Mouse (Mus musculus): ENCODE measurements around the gene Zfp335. TPM values are rescaled to one million over a fixed set of nuclear protein-coding genes. Genes with fewer than 3 reads are reported as not detected.

The Zfp335 gene
- polyA plus RNA-seq, 1 experiment from 2014 or later: 8.0 TPM

- no peaks in the 10 kb centered on the region for H3K27me3 ChIP-seq (ENCODE audit: control insufficient read depth, insufficient read depth, low read length)
- H3K36me3 ChIP-seq (replicated peaks; ENCODE audit: control insufficient read depth, insufficient read depth, low read depth, low read length): peaks cover 28% of the 10 kb centered on the region
- H3K4me3 ChIP-seq (ENCODE audit: low read depth, low read length): no peak overlapping the region
- no peaks in the 10 kb centered on the region for H3K4me1 ChIP-seq (ENCODE audit: control insufficient read depth, insufficient read depth, low read length)
- DNase-seq (ENCODE audit: low spot score): no peak
- ATAC-seq (replicated peaks; ENCODE audit: insufficient number of reproducible peaks, low FRiP score, low TSS enrichment, low read depth): no peak
- 92% methylated on average over 7 of the region's 7 CpGs for WGBS
- H3K4me2 ChIP-seq (ENCODE audit: low read depth, low read length): no peak overlapping the region
- no peak overlapping the region for H3K27ac ChIP-seq (replicated peaks; ENCODE audit: low read depth, low read length)
- H3K9ac ChIP-seq (replicated peaks; ENCODE audit: low read length): no peak overlapping the region
- H3K9me3 ChIP-seq (replicated peaks; ENCODE audit: control insufficient read depth, low read length): no peaks in the 10 kb centered on the region
Measured at GRCm38 (mm10) chr2:164898008-164898407, 13.5 kb downstream of the Zfp335 start.

DNA sequence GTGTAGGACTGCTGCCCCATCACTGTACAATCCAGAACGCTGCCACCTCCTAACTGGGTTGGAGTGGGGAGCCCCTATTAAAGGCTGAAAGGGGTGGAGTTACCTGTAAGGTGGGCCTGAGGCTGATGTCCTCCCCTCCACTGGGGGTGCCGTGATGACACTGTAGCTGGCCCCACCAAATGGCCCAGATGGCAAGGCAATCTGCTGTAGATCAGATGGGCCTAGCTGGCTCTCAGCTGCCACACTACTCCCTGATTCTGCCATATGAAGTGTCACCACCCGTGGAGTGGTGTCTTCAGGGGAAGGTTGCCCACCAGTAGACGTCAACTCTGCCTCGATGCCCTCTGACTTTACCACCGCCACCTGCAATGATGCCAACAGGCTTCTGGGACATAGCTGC, 15.7 kb downstream of the Zfp335 start:
- Histone ChIP-seq H3K9ac (replicated peaks; ENCODE audit: low read length) (no peak overlapping the region), H3K36me3 (replicated peaks; ENCODE audit: control insufficient read depth, insufficient read depth, low read depth, low read length) (peaks cover 39% of the 10 kb centered on the region), H3K4me1 (ENCODE audit: control insufficient read depth, insufficient read depth, low read length) (no peaks in the 10 kb centered on the region), H3K4me3 (ENCODE audit: low read depth, low read length) (no peak overlapping the region), H3K4me2 (ENCODE audit: low read depth, low read length) (no peak overlapping the region), H3K27me3 (ENCODE audit: control insufficient read depth, insufficient read depth, low read length) (no peaks in the 10 kb centered on the region), H3K9me3 (replicated peaks; ENCODE audit: control insufficient read depth, low read length) (no peaks in the 10 kb centered on the region), H3K27ac (replicated peaks; ENCODE audit: low read depth, low read length) (no peak overlapping the region)
- DNase-seq (ENCODE audit: low spot score): no peak
- ATAC-seq (replicated peaks; ENCODE audit: insufficient number of reproducible peaks, low FRiP score, low TSS enrichment, low read depth): no peak
- WGBS: 96% methylated on average over 6 of the region's 6 CpGs

- H3K36me3 ChIP-seq (replicated peaks; ENCODE audit: control insufficient read depth, insufficient read depth, low read depth, low read length): peaks cover 41% of the 10 kb centered on the region
- no peak overlapping the region for H3K27ac ChIP-seq (replicated peaks; ENCODE audit: low read depth, low read length)
- 82% methylated on average over 1 of the region's 1 CpGs for WGBS
- H3K9me3 ChIP-seq (replicated peaks; ENCODE audit: control insufficient read depth, low read length): no peaks in the 10 kb centered on the region
- H3K9ac ChIP-seq (replicated peaks; ENCODE audit: low read length): no peak overlapping the region
- H3K4me1 ChIP-seq (ENCODE audit: control insufficient read depth, insufficient read depth, low read length): no peaks in the 10 kb centered on the region
- DNase-seq (ENCODE audit: low spot score) (no peak), ATAC-seq (replicated peaks; ENCODE audit: insufficient number of reproducible peaks, low FRiP score, low TSS enrichment, low read depth) (no peak)
- no peak overlapping the region for H3K4me3 ChIP-seq (ENCODE audit: low read depth, low read length)
- H3K27me3 ChIP-seq (ENCODE audit: control insufficient read depth, insufficient read depth, low read length): no peaks in the 10 kb centered on the region
- H3K4me2 ChIP-seq (ENCODE audit: low read depth, low read length): no peak overlapping the region
Measured at GRCm38 (mm10) chr2:164894644-164895043, 16.9 kb downstream of the Zfp335 start.

DNA sequence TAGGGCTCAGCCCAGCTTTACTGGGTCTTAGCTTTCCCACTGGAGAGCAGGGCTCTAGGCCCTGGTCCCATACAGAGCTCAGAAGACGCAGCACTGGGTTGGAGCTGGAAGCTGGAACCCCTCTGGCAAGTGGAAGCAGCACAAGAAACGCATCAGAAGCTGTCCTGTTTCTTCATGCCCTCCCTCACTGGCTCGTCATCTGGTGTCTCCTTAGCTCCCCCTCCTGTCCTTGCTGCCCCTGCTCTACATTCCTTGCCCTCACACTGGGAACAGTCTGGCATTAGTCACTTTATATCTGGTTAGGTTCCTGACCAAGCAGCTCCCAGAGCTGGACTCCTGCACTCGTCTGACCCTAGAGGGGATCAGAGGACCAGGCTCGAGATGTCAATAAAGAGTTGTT, 17.5 kb downstream of the Zfp335 start:
- H3K4me2 ChIP-seq (ENCODE audit: low read depth, low read length): no peak overlapping the region
- no peaks in the 10 kb centered on the region for H3K9me3 ChIP-seq (replicated peaks; ENCODE audit: control insufficient read depth, low read length)
- H3K4me3 ChIP-seq (ENCODE audit: low read depth, low read length): no peak overlapping the region
- H3K9ac ChIP-seq (replicated peaks; ENCODE audit: low read length): no peak overlapping the region
- H3K36me3 ChIP-seq (replicated peaks; ENCODE audit: control insufficient read depth, insufficient read depth, low read depth, low read length): peaks cover 41% of the 10 kb centered on the region
- no peaks in the 10 kb centered on the region for H3K4me1 ChIP-seq (ENCODE audit: control insufficient read depth, insufficient read depth, low read length)
- WGBS: 66% methylated on average over 5 of the region's 5 CpGs
- no peak for DNase-seq (ENCODE audit: low spot score)
- no peak overlapping the region for H3K27ac ChIP-seq (replicated peaks; ENCODE audit: low read depth, low read length)
- no peak for ATAC-seq (replicated peaks; ENCODE audit: insufficient number of reproducible peaks, low FRiP score, low TSS enrichment, low read depth)
- no peaks in the 10 kb centered on the region for H3K27me3 ChIP-seq (ENCODE audit: control insufficient read depth, insufficient read depth, low read length)

GRCm38 (mm10) chr2:164892696-164893216, 18.8 kb downstream of the Zfp335 start:
- no peaks in the 10 kb centered on the region for H3K27me3 ChIP-seq (ENCODE audit: control insufficient read depth, insufficient read depth, low read length)
- no peak overlapping the region for H3K9ac ChIP-seq (replicated peaks; ENCODE audit: low read length)
- DNase-seq (ENCODE audit: low spot score) (no peak), ATAC-seq (replicated peaks; ENCODE audit: insufficient number of reproducible peaks, low FRiP score, low TSS enrichment, low read depth) (no peak)
- no peak overlapping the region for H3K27ac ChIP-seq (replicated peaks; ENCODE audit: low read depth, low read length)
- H3K36me3 ChIP-seq (replicated peaks; ENCODE audit: control insufficient read depth, insufficient read depth, low read depth, low read length): peaks cover 42% of the 10 kb centered on the region
- 92% methylated on average over 6 of the region's 6 CpGs for whole genome bisulfite sequencing
- no peak overlapping the region for H3K4me2 ChIP-seq (ENCODE audit: low read depth, low read length)
- H3K9me3 ChIP-seq (replicated peaks; ENCODE audit: control insufficient read depth, low read length): no peaks in the 10 kb centered on the region
- no peak overlapping the region for H3K4me3 ChIP-seq (ENCODE audit: low read depth, low read length)
- H3K4me1 ChIP-seq (ENCODE audit: control insufficient read depth, insufficient read depth, low read length): no peaks in the 10 kb centered on the region

- Histone ChIP-seq H3K36me3 (replicated peaks; ENCODE audit: control insufficient read depth, insufficient read depth, low read depth, low read length) (peaks cover 42% of the 10 kb centered on the region), H3K4me3 (ENCODE audit: low read depth, low read length) (no peak overlapping the region), H3K4me2 (ENCODE audit: low read depth, low read length) (no peak overlapping the region), H3K9me3 (replicated peaks; ENCODE audit: control insufficient read depth, low read length) (no peaks in the 10 kb centered on the region), H3K27ac (replicated peaks; ENCODE audit: low read depth, low read length) (no peak overlapping the region), H3K4me1 (ENCODE audit: control insufficient read depth, insufficient read depth, low read length) (no peaks in the 10 kb centered on the region), H3K27me3 (ENCODE audit: control insufficient read depth, insufficient read depth, low read length) (no peaks in the 10 kb centered on the region), H3K9ac (replicated peaks; ENCODE audit: low read length) (no peak overlapping the region)
- DNase-seq (ENCODE audit: low spot score) (no peak), ATAC-seq (replicated peaks; ENCODE audit: insufficient number of reproducible peaks, low FRiP score, low TSS enrichment, low read depth) (no peak)
- WGBS: 91% methylated on average over 15 of the region's 15 CpGs
Measured at GRCm38 (mm10) chr2:164891908-164892695, 19.5 kb downstream of the Zfp335 start.

- Histone ChIP-seq H3K4me2 (ENCODE audit: low read depth, low read length) (no peak overlapping the region), H3K4me3 (ENCODE audit: low read depth, low read length) (no peak overlapping the region), H3K27ac (replicated peaks; ENCODE audit: low read depth, low read length) (no peak overlapping the region), H3K36me3 (replicated peaks; ENCODE audit: control insufficient read depth, insufficient read depth, low read depth, low read length) (peaks cover 42% of the 10 kb centered on the region), H3K9ac (replicated peaks; ENCODE audit: low read length) (no peak overlapping the region), H3K27me3 (ENCODE audit: control insufficient read depth, insufficient read depth, low read length) (no peaks in the 10 kb centered on the region), H3K9me3 (replicated peaks; ENCODE audit: control insufficient read depth, low read length) (no peaks in the 10 kb centered on the region), H3K4me1 (ENCODE audit: control insufficient read depth, insufficient read depth, low read length) (no peaks in the 10 kb centered on the region)
- 85% methylated on average over 13 of the region's 13 CpGs for WGBS
- DNase-seq (ENCODE audit: low spot score): no peak
- ATAC-seq (replicated peaks; ENCODE audit: insufficient number of reproducible peaks, low FRiP score, low TSS enrichment, low read depth): no peak
Measured at GRCm38 (mm10) chr2:164891056-164891834, 20.3 kb downstream of the Zfp335 start.
